Mouse (Mus musculus) kidney, adult 8-10 months (tissue): ENCODE measurements around the gene Dynll2.
"Not testable (repeated sequence)": the region's sequence is repeated elsewhere in the genome, so short reads cannot be mapped to it uniquely, and the experiment has no call there.

Source experiments
- DNase-seq, 2 experiments: peaks; one replicate each; pipeline ENCODE4 v3.0.0; 2022

Dynll2 gene

DNA sequence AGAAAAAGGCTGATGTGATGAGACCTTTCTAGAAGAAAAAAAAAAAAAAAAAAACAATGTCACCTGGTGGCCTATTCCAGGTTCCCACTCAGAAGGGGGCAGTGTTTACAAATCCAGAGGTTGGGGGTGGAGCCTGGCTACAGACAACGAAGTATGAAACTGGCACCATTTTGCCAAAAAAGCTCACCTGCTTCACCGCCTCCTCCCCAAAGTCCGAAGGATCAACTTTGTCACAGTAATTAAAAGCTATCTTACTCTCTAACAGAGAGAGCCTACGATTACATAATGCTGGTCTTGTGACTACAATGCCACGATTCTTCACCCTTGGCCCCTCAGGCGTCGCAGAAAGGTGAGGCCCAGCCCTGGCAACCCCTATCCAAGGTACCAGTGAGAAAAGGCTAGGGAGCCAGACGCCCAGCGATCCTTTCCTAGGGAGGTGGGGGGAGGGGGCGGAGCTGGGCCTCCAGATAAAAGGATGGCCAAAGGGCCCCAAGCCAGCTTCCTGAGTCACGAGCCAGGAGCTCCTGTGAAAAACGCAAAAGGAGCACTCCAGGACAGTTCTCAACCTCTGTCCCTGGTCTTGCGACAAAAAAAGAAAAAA, 1.1 kb downstream of the Dynll2 start:
- DNase-seq: peak; percentile 91 to 92

DNA sequence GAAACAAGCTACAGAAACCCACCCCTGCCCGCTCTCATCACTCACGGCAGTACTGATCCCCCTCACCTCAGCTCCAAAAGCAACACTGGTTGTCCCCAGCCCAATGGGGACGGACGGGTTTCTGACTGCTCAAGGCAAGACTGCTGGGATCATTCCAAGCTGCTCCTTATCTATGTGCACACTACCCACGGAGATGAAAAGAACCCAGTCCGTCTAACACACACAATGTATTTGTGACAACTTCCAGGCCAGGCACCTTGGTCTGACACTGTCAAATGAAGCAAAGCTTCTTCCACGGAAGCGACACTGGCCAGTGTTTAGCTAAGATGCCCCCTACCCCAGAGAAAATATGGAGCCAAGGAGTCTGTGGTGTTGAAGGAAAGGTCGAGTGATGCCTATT, 1.7 kb downstream of the Dynll2 start:
- DNase-seq: no peak

DNA sequence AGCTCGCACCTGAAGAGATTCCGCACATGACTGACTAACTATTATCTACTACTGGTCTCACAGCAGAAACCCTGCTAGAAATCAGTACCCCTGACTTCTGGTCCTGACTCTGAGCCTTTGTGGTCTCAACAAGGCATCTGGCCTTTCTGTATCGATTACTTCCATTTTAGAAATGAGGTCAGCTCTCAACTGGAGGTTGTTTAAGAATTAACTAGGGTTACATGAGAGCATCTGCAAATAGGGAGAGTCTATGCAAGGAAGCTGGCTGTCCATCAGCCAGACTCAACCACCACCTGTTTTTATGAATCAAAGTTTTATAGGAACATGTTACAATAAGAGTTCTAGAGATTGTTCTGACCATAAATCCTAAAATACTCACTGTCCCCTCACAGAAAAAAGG, 2.8 kb downstream of the Dynll2 start:
- no peak for DNase-seq

DNA sequence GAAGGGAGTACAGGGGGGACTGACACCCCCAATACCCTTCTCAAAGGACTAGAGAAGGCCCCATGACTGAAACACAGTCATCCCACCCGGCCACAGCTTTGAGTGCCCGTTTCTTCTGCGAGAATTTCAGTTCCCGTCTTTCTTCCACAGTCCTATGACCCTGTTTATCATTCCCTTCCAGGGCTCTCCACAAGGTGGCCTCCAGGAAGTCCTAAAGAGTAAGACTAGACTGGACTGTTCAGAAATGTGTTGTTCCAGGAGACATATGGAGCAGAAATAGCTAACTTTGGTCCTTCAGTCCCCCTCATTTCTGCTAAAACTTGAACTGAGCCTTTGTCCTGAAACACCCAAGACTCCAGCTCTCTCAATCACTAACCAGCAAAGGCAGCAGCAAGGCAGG, 8.4 kb downstream of the Dynll2 start:
- DNase-seq: no peak

DNA sequence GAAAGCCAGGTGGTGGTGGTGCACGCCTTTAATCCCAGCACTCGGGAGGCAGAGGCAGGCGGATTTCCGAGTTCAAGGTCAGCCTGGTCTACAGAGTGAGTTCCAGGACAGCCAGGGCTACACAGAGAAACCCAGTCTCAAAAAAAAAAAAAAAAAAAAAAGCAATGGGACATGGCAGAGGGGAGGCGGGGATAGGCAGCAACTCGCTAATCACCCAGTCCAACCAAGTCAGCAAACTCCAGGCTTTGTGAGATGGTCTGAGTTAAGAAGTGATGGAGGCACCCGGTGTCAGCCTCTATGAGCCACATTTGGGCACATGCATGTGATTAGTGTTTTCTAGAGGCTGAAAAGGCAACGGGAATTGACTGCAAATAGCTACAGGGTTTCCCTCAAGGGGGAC, 10.3 kb downstream of the Dynll2 start:
- not testable (repeated sequence) for DNase-seq

DNA sequence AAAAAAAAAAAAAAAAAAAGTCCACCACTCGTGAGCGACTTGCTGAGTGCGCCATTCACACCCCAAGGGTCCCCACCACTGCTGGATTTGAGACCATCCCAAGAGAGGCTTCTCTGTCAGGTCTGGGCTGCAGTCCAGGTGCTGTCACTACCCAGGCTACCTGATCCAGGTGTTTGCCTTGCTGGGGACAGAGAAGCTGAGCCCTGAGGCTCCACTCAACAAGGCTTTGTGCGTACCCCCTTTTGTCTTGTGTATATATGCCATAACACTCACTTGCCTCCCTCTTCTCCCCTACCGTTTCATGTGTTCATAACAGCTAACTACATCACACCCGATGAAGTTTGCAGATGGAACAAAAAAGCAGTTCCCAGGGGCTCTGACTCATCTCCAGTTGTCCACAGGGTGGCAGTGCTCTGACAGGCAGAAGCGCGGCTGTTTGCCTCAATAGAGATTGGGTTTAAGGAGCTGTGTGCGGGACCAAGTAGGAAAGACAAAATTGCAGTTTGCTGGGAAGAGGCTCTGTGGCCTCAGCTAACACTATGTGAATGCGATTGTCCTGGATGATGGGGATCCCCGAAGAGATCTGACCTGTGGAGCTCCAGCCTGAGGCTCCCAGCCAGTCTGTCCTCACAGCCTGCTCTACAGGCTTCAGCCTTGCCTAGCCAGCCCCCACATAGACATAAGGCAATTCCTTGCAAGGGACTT, 12.7 kb downstream of the Dynll2 start:
- peak in 1 of 2 experiments; percentile 56 for DNase-seq

DNA sequence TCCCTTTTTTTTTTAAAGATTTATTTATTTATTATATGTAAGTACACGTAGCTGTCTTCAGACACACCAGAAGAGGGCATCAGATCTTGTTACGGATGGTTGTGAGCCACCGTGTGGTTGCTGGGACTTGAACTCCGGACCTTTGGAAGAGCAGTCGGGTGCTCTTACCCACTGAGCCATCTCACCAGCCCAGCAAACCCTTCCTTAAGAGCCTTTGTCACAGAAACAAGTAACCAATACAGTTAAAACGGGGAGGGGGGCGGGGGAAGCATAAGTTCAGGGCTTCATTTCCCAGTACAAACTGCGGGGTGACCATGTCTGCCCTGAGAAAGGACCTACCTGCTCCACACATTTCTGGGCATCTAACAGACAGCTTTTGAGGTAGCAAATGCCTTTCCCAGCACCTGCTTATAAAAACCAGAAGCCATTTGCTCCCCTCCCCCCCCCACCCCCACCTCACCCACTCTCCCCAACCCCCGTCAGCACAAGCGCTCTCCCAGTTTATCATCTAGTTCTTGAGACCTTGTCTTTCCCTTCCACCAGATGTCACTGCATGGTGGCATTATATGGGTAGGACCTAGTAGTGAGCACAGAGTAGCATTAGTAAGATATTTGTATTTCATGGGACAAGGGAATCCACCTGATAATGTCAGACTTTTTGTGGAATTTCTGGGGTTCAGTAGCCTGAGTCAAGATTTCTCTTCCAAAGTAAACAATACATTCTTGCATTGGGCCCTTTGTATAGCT, 13.6 kb downstream of the Dynll2 start:
- no peak for DNase-seq

DNA sequence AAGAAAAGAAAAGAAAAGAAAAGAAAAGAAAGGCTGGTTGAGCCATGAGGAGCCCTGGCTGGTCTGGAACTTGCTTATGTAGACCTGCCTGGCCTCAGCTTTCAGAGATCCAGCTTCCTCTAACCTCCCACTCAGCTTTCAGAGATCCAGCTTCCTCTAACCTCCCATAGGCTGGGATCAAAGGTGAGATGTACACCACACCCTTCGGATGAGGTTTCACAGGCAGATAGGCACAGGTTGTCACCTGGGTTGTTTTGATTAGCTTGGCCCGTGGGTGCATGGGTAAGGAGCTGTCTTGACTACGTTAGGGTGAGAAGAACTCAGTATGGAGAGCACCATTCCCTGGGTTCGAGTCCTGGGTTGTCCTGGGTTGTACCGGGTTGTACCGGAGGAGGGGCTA, 14.5 kb downstream of the Dynll2 start:
- no peak for DNase-seq

DNA sequence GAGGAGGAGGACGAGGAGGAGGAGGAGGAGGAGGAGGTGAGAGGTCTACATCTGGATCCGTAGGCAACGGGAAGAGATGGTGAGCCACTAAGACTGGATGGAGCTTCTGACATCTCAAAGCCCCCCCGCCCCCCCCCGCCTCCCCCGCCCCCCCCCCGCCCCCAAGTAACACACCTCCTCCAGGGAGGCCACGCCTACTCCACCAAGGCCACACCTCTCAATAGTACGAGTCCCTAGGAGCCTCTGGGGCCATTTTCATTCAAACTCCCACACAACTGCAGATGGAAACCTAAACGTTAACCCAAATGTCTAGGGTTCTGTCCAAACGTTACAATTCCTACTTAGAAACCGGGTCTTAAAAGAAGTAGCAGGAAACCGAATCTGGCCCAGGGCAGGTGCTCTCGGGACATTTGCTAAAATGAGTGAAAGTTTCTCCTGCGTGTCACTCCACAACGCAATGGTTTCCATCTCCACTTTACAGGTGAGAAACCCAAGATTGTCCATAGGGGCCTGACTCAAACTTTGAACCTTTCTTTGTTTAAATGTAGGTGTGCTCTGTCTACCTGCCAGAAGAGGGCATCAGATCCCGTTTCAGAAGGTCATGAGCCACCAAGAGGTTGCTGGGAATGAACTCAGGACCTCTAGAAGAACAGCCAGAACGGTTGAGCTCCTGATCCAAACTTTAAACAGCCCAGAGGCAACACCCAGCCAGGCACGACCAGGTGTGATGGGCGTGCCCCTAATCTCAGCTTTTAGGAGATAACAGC, 18.8 kb downstream of the Dynll2 start:
- no peak for DNase-seq

DNA sequence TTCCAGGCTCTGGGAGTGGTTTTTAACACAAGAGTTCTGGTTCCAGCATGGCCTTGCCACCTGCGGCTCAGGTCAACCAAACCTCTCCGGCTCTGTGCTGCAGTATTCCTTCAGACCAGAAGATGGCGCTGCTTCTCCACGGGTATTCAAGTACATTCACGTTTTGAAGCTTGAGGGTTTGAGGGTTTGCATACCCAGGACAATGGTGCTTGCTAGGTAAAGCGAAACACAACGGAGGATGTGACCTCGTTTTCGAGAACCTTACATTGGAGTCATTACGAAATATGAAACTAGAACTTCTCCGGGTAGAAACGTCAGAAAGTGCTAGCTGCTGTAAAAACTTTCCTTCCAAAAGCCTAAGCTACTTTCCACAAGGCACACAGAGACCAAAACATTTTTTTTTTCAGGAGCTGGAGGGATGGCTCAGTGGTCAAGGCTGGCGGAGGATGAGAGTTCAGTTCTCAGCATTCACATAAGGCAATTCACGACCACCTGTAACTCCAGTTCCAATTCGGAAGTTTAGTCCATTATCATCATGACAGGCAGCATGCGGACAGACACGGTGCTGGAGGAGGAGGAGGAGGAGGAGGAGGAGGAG, 19.5 kb downstream of the Dynll2 start:
- peak; percentile 80 to 93 for DNase-seq

DNA sequence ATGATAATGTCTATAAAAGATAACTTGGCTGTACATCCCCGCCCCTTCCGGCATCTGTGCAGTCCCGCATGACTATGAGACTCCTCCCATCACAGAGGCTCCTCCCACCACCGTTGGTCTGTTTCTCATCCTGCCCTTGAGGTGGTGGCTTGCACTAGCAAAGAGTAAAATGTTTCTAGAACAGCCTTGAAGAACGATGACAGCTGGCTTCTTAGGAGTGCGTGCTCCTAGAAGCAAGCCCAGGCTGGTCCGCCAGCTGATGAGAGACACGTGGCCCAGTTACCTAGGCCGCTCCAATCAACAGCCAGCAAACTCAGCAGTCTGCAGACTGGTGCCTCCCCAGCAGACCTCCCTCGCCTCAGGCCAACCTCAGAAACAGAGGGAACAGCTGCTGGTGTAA, 21.1 kb downstream of the Dynll2 start:
- no peak for DNase-seq

DNA sequence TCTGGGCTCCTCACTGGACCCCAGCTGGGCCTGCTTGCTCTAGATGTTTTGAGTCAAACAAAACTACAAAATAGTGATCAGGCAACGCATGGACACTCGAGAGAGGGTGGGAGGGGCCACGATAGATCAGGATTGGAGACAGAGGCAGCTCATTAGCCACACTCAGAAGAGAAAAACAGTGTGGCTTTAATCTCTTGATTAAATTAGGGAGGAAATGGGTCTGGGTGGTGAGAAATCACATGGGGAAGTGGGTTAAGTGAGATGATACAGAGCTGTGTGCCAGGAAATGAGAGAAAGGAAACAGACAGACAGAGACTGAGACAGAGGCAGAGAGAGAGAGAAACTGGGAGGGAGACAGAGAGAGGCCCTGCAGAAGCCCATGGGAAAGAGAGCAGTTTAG, 22.0 kb downstream of the Dynll2 start:
- no peak for DNase-seq

DNA sequence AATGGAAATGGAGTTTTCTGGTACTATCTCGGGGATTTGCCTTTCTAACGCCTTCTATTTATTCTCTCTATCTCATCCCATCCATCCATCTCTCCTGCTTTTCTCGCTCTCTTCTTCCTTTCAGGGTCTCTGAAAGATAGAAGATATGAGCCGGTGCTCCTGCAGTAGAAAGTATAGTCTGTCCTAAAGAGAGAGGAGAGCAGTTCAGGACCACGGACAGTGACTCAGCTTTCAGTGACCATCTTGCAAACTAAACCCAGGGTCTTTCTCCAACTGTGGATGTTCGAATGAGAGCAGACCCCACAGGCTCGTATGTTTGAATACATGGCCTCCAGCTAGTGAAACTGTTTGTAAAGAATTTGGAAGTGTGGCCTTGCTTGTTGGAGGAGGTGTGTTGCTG, 30.3 kb downstream of the Dynll2 start:
- no peak for DNase-seq

DNA sequence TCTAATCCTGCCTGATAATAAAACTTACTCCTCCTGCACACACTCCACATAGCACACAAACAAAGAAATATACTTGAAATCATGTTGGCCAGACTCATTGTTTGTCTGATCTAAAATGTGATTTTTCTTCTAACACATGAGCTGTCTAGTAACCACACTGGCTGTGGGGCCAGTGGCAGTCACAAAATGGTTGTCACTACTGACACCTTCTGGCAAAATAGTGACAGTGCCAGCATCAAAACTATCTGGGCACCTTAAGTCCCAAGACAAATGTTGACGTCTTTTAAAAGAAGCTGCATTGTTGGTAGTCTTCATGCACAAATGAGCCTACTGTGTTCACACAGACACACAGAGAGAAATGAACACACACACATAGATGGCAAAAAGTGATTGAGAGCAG, 32.2 kb downstream of the Dynll2 start:
- no peak for DNase-seq

DNA sequence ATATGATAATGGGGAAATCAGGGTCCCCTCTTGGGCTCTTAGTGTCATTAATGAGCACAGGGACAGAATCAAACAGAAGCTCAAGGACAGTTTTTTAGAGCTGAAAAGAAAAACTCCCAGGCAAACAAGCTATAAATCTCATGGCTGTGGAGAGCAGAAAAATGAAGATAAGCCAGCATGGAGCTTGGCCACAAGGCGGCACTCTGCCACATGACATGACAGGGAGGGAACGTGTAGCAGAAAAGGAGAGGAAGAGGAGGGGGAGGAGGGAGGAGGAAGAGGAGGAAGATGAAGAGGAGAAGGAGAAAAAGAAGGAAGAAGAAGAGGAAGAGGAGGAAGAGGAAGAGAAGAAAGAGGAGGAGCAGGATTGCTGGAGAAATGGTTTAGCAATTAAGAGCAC, 37.3 kb downstream of the Dynll2 start:
- no peak for DNase-seq

DNA sequence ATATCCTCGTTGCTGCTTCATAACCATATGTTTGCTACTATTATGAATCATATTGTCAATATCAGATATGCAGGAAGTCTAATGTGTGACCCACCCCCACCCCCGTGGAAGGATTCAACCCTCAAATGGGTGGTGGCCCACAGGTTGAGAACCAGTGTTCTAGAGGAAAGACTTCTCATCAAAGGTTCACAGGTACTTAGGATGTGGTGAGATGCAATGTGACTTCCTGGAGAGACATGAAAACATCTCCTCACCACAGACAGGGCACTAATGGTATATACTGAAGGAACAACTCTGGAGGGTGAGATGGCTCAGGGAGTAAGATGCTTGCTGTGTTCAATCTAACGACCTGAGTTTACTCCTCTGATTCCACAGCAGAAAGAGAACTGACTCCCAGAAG, 51.9 kb downstream of the Dynll2 start:
- DNase-seq: no peak

DNA sequence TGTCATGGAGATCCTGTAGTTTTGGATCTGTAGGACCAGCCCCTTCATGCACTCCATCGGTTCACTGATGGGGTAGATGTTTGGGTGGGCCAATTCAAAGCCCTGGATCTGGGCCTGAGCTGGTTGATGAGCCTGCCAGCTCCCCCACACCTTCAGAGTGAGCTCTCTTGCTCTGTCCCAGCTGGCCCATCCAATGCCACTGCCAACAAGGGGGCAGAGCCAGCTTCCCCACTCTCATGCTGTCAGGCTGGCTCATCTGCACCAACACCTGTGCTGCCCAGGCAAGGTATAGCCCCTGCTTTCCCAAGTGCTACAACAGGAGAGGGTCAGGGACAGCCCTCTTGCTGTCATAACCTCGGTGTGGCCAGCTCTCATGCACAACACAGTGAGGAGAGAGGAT, 53.6 kb downstream of the Dynll2 start:
- DNase-seq: no peak

DNA sequence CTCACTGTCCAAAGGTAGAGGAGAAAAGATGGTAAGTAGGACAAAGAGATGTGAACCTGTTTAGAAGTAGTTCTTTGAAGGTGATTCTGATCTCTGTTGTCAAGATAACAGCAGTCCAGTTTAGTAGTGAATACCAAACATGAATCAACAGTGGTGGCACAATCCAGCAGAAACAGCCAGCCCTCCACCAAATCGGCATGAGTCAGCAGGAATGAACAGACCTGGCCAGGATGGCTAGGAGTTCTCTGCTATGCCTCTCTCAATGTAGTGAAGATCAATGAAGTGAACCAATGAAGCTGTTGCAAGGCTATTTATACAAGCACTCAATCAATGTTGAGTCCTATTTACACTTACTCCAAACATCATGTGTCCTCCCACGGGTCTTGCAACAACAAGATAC, 57.0 kb downstream of the Dynll2 start:
- no peak for DNase-seq
